Mouse (Mus musculus) neural tube, embryonic 10.5 days (tissue): ENCODE results near the gene St5.

Experiments
- DNase-seq: peaks from one replicate; pipeline ENCODE4 v3.0.0-alpha.2; 2017; ENCODE audit warnings: low spot score; ENCODE audit errors: extremely low spot score

The St5 gene

GRCm38 (mm10) chr7:109641963-109642362, 61.4 kb downstream of the St5 start:
- no peak for DNase-seq

GRCm38 (mm10) chr7:109641102-109641501, 62.3 kb downstream of the St5 start:
- no peak for DNase-seq

- DNase-seq = no peak
Observed at GRCm38 (mm10) chr7:109637391-109637790, 66.0 kb downstream of the St5 start.

- DNase-seq = no peak
Observed at GRCm38 (mm10) chr7:109636086-109636792, 67.2 kb downstream of the St5 start.

GRCm38 (mm10) chr7:109633404-109634085, 69.9 kb downstream of the St5 start:
- no peak for DNase-seq

- no peak for DNase-seq
Observed at GRCm38 (mm10) chr7:109631330-109631729, 72.1 kb downstream of the St5 start.

- no peak for DNase-seq
Observed at GRCm38 (mm10) chr7:109629871-109630778, 73.3 kb downstream of the St5 start.

GRCm38 (mm10) chr7:109628935-109629609, 74.3 kb downstream of the St5 start:
- DNase-seq = no peak

GRCm38 (mm10) chr7:109627851-109628250, 75.6 kb downstream of the St5 start:
- DNase-seq = no peak

GRCm38 (mm10) chr7:109622234-109622838, 81.1 kb downstream of the St5 start:
- DNase-seq = no peak

- no peak for DNase-seq
Observed at GRCm38 (mm10) chr7:109620967-109621366, 82.4 kb downstream of the St5 start.

GRCm38 (mm10) chr7:109620288-109620687, 83.1 kb downstream of the St5 start:
- DNase-seq = no peak

GRCm38 (mm10) chr7:109618721-109619120, 84.7 kb downstream of the St5 start:
- DNase-seq = peak; percentile 72

GRCm38 (mm10) chr7:109617838-109618237, 85.6 kb downstream of the St5 start:
- DNase-seq = no peak

GRCm38 (mm10) chr7:109616034-109616979, 87.1 kb downstream of the St5 start:
- DNase-seq = peak; percentile 90

GRCm38 (mm10) chr7:109615601-109616000, 87.8 kb downstream of the St5 start:
- DNase-seq = no peak

- no peak for DNase-seq
Observed at GRCm38 (mm10) chr7:109614939-109615338, 88.5 kb downstream of the St5 start.

- DNase-seq = no peak
Observed at GRCm38 (mm10) chr7:109613531-109614021, 89.8 kb downstream of the St5 start.

GRCm38 (mm10) chr7:109613051-109613450, 90.4 kb downstream of the St5 start:
- DNase-seq = no peak

GRCm38 (mm10) chr7:109612531-109612930, 90.9 kb downstream of the St5 start:
- no peak for DNase-seq
